Mouse (Mus musculus) naive thymus-derived CD4-positive, alpha-beta T cell, adult 2 months (primary cell): Measurements from ENCODE around the gene Klf6.

Source experiments
- DNase-seq: peaks from one replicate; pipeline ENCODE4 v3.0.0-alpha.2; 2011; ENCODE audit warnings: low read depth

The Klf6 gene

DNA sequence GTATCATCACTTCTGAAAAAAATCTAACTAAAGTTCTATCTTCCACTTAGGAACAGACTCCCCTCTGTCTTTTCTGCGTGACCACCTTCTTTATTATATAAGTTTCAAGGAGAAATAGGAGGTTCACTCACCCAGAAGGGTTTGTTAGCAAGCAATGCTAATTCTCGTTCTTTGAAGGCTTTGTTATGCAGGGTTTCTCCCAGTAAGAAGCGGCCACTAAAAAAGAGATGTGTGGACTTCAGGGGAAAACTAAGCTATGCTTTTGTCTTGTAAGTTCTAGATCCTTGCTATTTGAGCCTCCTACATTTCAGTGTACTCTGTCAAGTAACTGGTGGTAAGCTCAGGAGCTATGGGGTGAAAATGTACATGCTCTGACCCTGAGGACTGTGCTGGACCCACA lies 38.4 kb downstream of the Klf6 start:
- DNase-seq, result no peak

DNA sequence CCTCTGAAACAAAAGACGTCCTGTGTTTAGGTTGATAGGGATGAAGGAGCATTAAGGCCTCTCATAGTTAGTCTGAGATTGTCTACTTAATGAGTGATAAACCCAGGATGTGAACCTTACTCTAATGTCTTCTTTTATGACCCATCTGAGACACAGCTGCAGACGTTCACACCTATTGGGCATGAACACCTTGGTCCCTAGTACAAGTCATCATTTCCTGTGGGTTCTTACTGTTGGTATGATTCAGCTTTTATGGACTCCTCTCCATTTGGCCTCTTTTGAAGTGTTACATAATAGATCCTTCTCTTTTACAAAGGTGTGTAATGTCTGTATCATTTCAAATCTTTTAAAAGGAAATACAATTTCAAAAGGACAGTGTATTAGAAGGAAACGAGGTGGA lies 51.9 kb downstream of the Klf6 start:
- DNase-seq, result no peak

GRCm38 (mm10) chr13:5917360-5917759 lies 56.1 kb downstream of the Klf6 start:
- DNase-seq, result no peak

DNA sequence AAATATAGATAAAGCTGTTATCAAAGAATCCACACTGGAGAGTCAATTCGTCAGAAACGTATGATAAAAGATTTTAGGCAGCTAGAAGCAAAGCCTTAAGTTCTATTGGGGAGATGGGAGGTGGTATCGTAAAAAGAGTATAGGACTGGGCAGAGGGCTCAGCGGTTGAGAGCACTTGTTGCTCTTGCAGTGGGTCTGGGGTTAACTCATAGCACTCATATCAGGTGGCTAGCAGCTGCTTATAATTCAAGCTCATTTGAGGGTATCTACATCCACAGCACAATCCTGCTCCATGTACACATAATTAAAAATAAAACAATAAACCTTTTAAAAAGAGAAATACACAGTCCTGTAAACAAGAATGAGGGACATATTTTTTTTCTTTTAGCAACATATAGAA lies 58.7 kb downstream of the Klf6 start:
- DNase-seq, result no peak
